Mouse (Mus musculus) heart, postnatal 0 days (tissue): ENCODE measurements around the gene Gpr31b. TPM values are rescaled to one million over a fixed set of nuclear protein-coding genes. Genes with fewer than 3 reads are reported as not detected.
"Not testable (repeated sequence)": the region's sequence is repeated elsewhere in the genome, so short reads cannot be mapped to it uniquely, and the experiment has no call there.

Experiments used
- ATAC-seq: fragments of 200-750 bp; cut with Nextera tagmentation; 2 replicates; pipeline ENCODE4 v1.8.0; 2017; ENCODE audit warnings: low read depth, moderate number of reproducible peaks, moderate library complexity; ENCODE audit not compliant: insufficient read depth
- DNase-seq: peaks from one replicate; pipeline ENCODE4 v3.0.0-alpha.2; 2016; ENCODE audit warnings: low spot score
- H3K27ac ChIP-seq: fragments of 300-500 bp; sonication (generic); 2 replicates; pipeline ENCODE4 v1.5.1; 2014; ENCODE audit warnings: low read depth, mild to moderate bottlenecking
- H3K27me3 ChIP-seq: fragments of 300-500 bp; sonication (generic); 2 replicates; pipeline ENCODE4 v1.6.1; 2014; ENCODE audit warnings: low read length, mixed read lengths; ENCODE audit not compliant: control insufficient read depth, insufficient read depth
- H3K36me3 ChIP-seq: fragments of 300-500 bp; sonication (generic); replicated peaks from 2 replicates; pipeline ENCODE4 v1.6.1; 2014; ENCODE audit warnings: low read length, mixed read lengths; ENCODE audit not compliant: control insufficient read depth, insufficient read depth
- H3K4me1 ChIP-seq: fragments of 300-500 bp; sonication (generic); 2 replicates; pipeline ENCODE4 v1.6.1; 2014; ENCODE audit warnings: antibody characterized with exemption; ENCODE audit not compliant: control insufficient read depth, insufficient read depth
- H3K4me2 ChIP-seq: fragments of 300-500 bp; sonication (generic); 2 replicates; pipeline ENCODE4 v1.6.1; 2014; ENCODE audit warnings: low read depth, mild to moderate bottlenecking, low read length, moderate library complexity
- H3K4me3 ChIP-seq: fragments of 300-500 bp; sonication (generic); 2 replicates; pipeline ENCODE4 v1.5.1; 2014; ENCODE audit warnings: low read depth, low read length
- H3K9ac ChIP-seq: fragments of 300-500 bp; sonication (generic); replicated peaks from 2 replicates; pipeline ENCODE4 v1.6.1; 2014; ENCODE audit warnings: low read depth, low read length, mixed read lengths
- H3K9me3 ChIP-seq: fragments of 300-500 bp; sonication (generic); replicated peaks from 2 replicates; pipeline ENCODE4 v1.6.1; 2016; ENCODE audit warnings: low read length; ENCODE audit not compliant: control insufficient read depth
- CTCF ChIP-seq: IDR thresholded peaks from 2 replicates; pipeline ENCODE4 v1.5.1; 2016; ENCODE audit warnings: antibody characterized with exemption, control low read depth, low read depth
- EP300 ChIP-seq: IDR thresholded peaks from 2 replicates; pipeline ENCODE4 v1.6.1; 2016; ENCODE audit warnings: antibody characterized with exemption, low read depth
- WGBS: fragments of 180-500 bp; shearing (Covaris S2); extraction: QIAGEN DNeasy Blood & Tissue Kit; methylation state at CpG from one replicate; pipeline ENCODE4 v1.1.7; 2014; 5-methylcytosine and 5-hydroxymethylcytosine counted together
- polyA plus RNA-seq: library from polyadenylated mRNA; unstranded; fragments of >200 nt; fragmentation: Nextera tagmentation; extraction: Ambion mirVana; gene quantifications from 2 replicates; pipeline ENCODE4 v1.2.1, GENCODE M21; 2015
- total RNA-seq: library from RNA; depleted of rRNA; stranded (reverse); fragments of >200 nt; gene quantifications from 2 replicates; pipeline ENCODE4 v1.2.3, GENCODE M21; 2014; ENCODE audit warnings: low replicate concordance; rRNA removed

Gene Gpr31b
- total and polyA plus RNA-seq, 2 experiments from 2014 or later: not detected

- peaks cover 26% of the 10 kb centered on the region for H3K36me3 ChIP-seq
- DNase-seq (peak; percentile 98), ATAC-seq (peak; percentile 98)
- peak overlapping the region; percentile 97 for H3K27ac ChIP-seq
- peak overlapping the region; percentile 81 for H3K4me3 ChIP-seq
- H3K4me2 ChIP-seq: peak overlapping the region; percentile 91
- TF ChIP-seq CTCF: no peak
- TF ChIP-seq EP300: peak; percentile 82; the same call in 1 of the 2 replicates
- H3K4me1 ChIP-seq: peaks cover 5% of the 10 kb centered on the region; the same call in 1 of the 2 replicates
- under 1% methylated on average over 71 of the region's 76 CpGs for WGBS
- no peaks in the 10 kb centered on the region for H3K27me3 ChIP-seq
- no peaks in the 10 kb centered on the region for H3K9me3 ChIP-seq
- H3K9ac ChIP-seq: peak overlapping the region; percentile 83
These were observed 44.2 kb downstream of the Gpr31b start for GRCm38 (mm10) chr17:13007730-13008425.

DNA sequence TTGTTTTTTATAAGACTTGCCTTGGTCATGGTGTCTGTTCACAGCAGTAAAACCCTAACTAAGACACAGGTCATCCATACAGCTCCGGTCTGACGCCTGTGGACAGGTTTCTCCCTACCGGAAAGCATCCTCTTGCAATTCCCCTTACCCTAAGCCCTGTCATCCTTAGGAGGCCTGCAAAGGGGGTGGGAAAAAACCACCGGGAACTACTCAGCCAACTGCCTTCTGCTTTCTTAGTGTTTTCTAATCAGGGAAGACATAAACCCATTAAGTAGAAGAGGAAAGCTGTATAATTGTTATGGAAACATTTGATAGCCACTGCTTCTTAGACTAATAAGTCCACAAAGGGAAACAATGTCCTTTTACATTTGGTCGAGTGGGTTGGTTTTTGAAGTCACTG, 45.1 kb downstream of the Gpr31b start:
- Histone ChIP-seq H3K4me1 (peaks cover 5% of the 10 kb centered on the region; the same call in 1 of the 2 replicates), H3K27me3 (no peaks in the 10 kb centered on the region), H3K4me2 (peak overlapping the region; percentile 91), H3K4me3 (peak overlapping the region; percentile 81), H3K36me3 (peaks cover 18% of the 10 kb centered on the region), H3K27ac (peak overlapping the region; percentile 97), H3K9me3 (no peaks in the 10 kb centered on the region), H3K9ac (0 out of 2 replicates have a peak overlapping the region, but pooled peaks have one; percentile 83)
- 49% methylated on average over 5 of the region's 5 CpGs for WGBS
- DNase-seq (no peak), ATAC-seq (no peak)
- no peak for TF ChIP-seq EP300
- no peak for TF ChIP-seq CTCF

DNA sequence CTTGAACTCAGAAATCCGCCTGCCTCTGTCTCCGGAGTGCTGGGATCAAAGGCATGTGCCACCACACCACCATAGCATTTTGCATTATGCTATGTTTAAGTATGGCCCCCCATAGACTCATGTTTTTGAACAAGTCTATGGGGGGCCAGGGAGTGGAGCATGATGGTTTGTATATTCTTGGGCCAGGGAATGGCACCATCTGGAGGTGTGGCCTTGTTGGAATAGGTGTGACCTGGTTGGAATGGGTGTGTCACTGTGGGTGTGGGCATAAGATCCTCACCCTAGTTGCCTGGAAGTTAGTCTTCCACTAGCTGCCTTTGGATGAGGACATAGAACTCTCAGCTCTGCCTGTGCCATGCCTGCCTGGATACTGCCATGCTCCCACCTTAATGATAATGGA, 45.5 kb downstream of the Gpr31b start, which contains the start of gene Sod2:
TSS of gene Sod2 (plus strand) at position 301 of the 400 bp plus-strand sequence.
- not testable (repeated sequence) for H3K4me1 ChIP-seq, H3K9me3 ChIP-seq, H3K27me3 ChIP-seq, DNase-seq, ATAC-seq
- Histone ChIP-seq H3K4me2 (peak within 1 kb of the TSS; percentile 91), H3K9ac (peak within 1 kb of the TSS; percentile 83), H3K36me3 (peaks cover 13% of the 10 kb centered on the region; the same call in 1 of the 2 replicates), H3K4me3 (peak within 1 kb of the TSS; percentile 81), H3K27ac (peak within 1 kb of the TSS; percentile 97)
- 88% methylated on average over 2 of the region's 2 CpGs for WGBS

DNA sequence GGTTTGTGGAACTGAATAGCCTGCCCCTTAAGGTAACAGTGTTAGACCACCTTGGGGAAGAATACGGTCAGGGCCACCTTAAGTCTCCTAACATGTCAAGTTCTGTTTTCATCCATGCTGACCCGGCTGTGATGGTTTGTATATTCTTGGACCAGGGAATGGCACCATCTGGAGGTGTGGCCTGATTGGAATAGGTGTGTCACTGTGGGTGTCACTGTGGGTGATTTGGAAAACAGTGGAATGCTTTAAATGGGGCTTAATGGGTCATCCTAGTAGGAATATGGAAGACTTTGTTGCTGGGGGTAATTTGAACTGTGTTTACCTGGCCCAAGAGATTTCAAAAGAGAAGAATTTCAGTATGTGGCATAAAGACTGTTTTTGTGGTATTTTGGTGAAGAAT, 47.7 kb downstream of the Gpr31b start:
- not testable (repeated sequence) for H3K4me2 ChIP-seq, H3K27me3 ChIP-seq, H3K4me3 ChIP-seq, H3K27ac ChIP-seq, H3K4me1 ChIP-seq, H3K36me3 ChIP-seq, DNase-seq, H3K9me3 ChIP-seq, ATAC-seq, H3K9ac ChIP-seq
- WGBS: 76% methylated on average over 2 of the region's 2 CpGs

GRCm38 (mm10) chr17:13002243-13002642, 49.9 kb downstream of the Gpr31b start:
- not testable (repeated sequence) for H3K4me3 ChIP-seq, H3K27me3 ChIP-seq, H3K4me2 ChIP-seq, DNase-seq, H3K9ac ChIP-seq, H3K4me1 ChIP-seq, ATAC-seq, H3K9me3 ChIP-seq, H3K36me3 ChIP-seq, H3K27ac ChIP-seq
- 89% methylated on average over 5 of the region's 5 CpGs for WGBS

Other genes starting within 250 kb of the Gpr31b start
- gene Mas1, start 184.2 kb downstream of the Gpr31b start, total RNA-seq: not detected in 2 replicates
- gene Mas1, start 184.2 kb downstream of the Gpr31b start, polyA plus RNA-seq: 0.18 and 0.27 TPM in 2 replicates
- 0.19 TPM in 1 of 2 replicates, not detected in the other for gene Mrgprh, start 176.3 kb downstream of the Gpr31b start, total RNA-seq
- 0.19 and 0.25 TPM in 2 replicates for gene Mrgprh, start 176.3 kb downstream of the Gpr31b start, polyA plus RNA-seq
- gene Pnldc1, start 142.1 kb downstream of the Gpr31b start, total RNA-seq: 0.43 TPM in 1 of 2 replicates, not detected in the other
- 0.38 and 0.45 TPM in 2 replicates for gene Pnldc1, start 142.1 kb downstream of the Gpr31b start, polyA plus RNA-seq
- 330 and 467 TPM in 2 replicates for gene Tcp1, start 136.6 kb downstream of the Gpr31b start, total RNA-seq
- 245 and 252 TPM in 2 replicates for gene Tcp1, start 136.6 kb downstream of the Gpr31b start, polyA plus RNA-seq
- 77.5 and 154 TPM in 2 replicates for gene Mrpl18, start 136.0 kb downstream of the Gpr31b start, total RNA-seq
- 269 and 276 TPM in 2 replicates for gene Mrpl18, start 136.0 kb downstream of the Gpr31b start, polyA plus RNA-seq
- 0.23 TPM in 1 of 2 replicates, not detected in the other for gene Acat3, start 111.7 kb downstream of the Gpr31b start, total RNA-seq
- gene Acat3, start 111.7 kb downstream of the Gpr31b start, polyA plus RNA-seq: 0.12 TPM in 1 of 2 replicates, not detected in the other
- 14.3 and 16.1 TPM in 2 replicates for gene Acat2, start 91.5 kb downstream of the Gpr31b start, total RNA-seq
- gene Acat2, start 91.5 kb downstream of the Gpr31b start, polyA plus RNA-seq: 13.3 and 14.8 TPM in 2 replicates
- gene Wtap, start 58.1 kb downstream of the Gpr31b start, total RNA-seq: 39.6 and 41.4 TPM in 2 replicates
- gene Wtap, start 58.1 kb downstream of the Gpr31b start, polyA plus RNA-seq: 71.1 and 72.2 TPM in 2 replicates
- gene Sod2, start 45.5 kb downstream of the Gpr31b start, total RNA-seq: 925 and 977 TPM in 2 replicates
- 951 and 954 TPM in 2 replicates for gene Sod2, start 45.5 kb downstream of the Gpr31b start, polyA plus RNA-seq
- gene Tcp10b, start 8.8 kb upstream of the Gpr31b start, total RNA-seq: 0.04 TPM in 1 of 2 replicates, not detected in the other
- gene Tcp10b, start 8.8 kb upstream of the Gpr31b start, polyA plus RNA-seq: 0.25 TPM in 1 of 2 replicates, not detected in the other
- gene Unc93a, start 79.5 kb upstream of the Gpr31b start, total RNA-seq: not detected in 2 replicates
- not detected in 2 replicates for gene Unc93a, start 79.5 kb upstream of the Gpr31b start, polyA plus RNA-seq
- not detected in 2 replicates for gene Smok2a, start 168.9 kb upstream of the Gpr31b start, total RNA-seq
- gene Smok2a, start 168.9 kb upstream of the Gpr31b start, polyA plus RNA-seq: not detected in 2 replicates
- gene Smok2b, start 178.0 kb upstream of the Gpr31b start, total RNA-seq: not detected in 2 replicates
- not detected in 2 replicates for gene Smok2b, start 178.0 kb upstream of the Gpr31b start, polyA plus RNA-seq